Mouse (Mus musculus) MEL (cell line): Measurements from ENCODE around the gene Trim30a. TPM values are rescaled to one million over a fixed set of nuclear protein-coding genes. Genes with fewer than 3 reads are reported as not detected.
A peak's percentile ranks its signal among the peaks of the same experiment; 100 is the strongest.
"Not testable (repeated sequence)": the region's sequence is repeated elsewhere in the genome, so short reads cannot be mapped to it uniquely, and the experiment has no call there.

ENCODE experiments used
- DNase-seq: peaks from one replicate; pipeline ENCODE4 v3.0.0; 2011; ENCODE audit warnings: low read depth, low spot score
- H3K27ac ChIP-seq: 2 replicates; pipeline ENCODE4 v1.5.1; 2012; ENCODE audit warnings: low read depth, mild to moderate bottlenecking, control low read depth, low read length, moderate library complexity; ENCODE audit not compliant: control insufficient read depth
- H3K27me3 ChIP-seq, 2 experiments: fragments of 150-350 bp in 1 of 2; sonication (generic) in 1 of 2; 2 replicates each; pipeline ENCODE4 v1.6.1; 2012; ENCODE audit warnings: low read length in 2 of 2, mild to moderate bottlenecking in 2 of 2, improper control_type of control experiment in 1 of 2, moderate library complexity in 1 of 2; ENCODE audit not compliant: insufficient read depth in 2 of 2, control insufficient read depth in 1 of 2
- H3K36me3 ChIP-seq, 2 experiments: 2 replicates each; pipeline ENCODE4 v1.6.1; 2012 to 2014; ENCODE audit warnings: low read length in 2 of 2, improper control_type of control experiment in 1 of 2, inconsistent platforms in 1 of 2, mild to moderate bottlenecking in 1 of 2; ENCODE audit not compliant: insufficient read depth in 2 of 2, control insufficient read depth in 1 of 2
- H3K4me1 ChIP-seq, 2 experiments: fragments of 150-350 bp in 1 of 2; sonication (generic) in 1 of 2; 2 replicates each; pipeline ENCODE4 v1.6.1; 2012; ENCODE audit warnings: low read length in 2 of 2, improper control_type of control experiment in 1 of 2, mild to moderate bottlenecking in 1 of 2; ENCODE audit not compliant: insufficient read depth in 2 of 2, control insufficient read depth in 1 of 2
- H3K4me3 ChIP-seq, 2 experiments: fragments of 150-350 bp in 1 of 2; sonication (generic) in 1 of 2; 2 replicates each; pipeline ENCODE4 v1.5.1; 2012; ENCODE audit warnings: low read depth in 2 of 2, low read length in 2 of 2, mild to moderate bottlenecking in 2 of 2, moderate library complexity in 2 of 2, control low read depth in 1 of 2, improper control_type of control experiment in 1 of 2; ENCODE audit not compliant: control insufficient read depth in 1 of 2, insufficient read depth in 1 of 2
- H3K79me2 ChIP-seq: 2 replicates; pipeline ENCODE4 v1.6.1; 2012; ENCODE audit warnings: mild to moderate bottlenecking, low read length, moderate library complexity; ENCODE audit not compliant: control insufficient read depth, poor library complexity, insufficient read depth
- H3K9ac ChIP-seq: 2 replicates; pipeline ENCODE4 v1.6.1; 2012; ENCODE audit warnings: low read depth, mild to moderate bottlenecking, control low read depth, low read length, moderate library complexity; ENCODE audit not compliant: control insufficient read depth, poor library complexity, severe bottlenecking
- H3K9me3 ChIP-seq: fragments of 150-350 bp; sonication (generic); replicated peaks from 2 replicates; pipeline ENCODE4 v1.6.1; 2012; ENCODE audit warnings: mild to moderate bottlenecking, low read length, improper control_type of control experiment, moderate library complexity; ENCODE audit not compliant: insufficient read depth
- BHLHE40 ChIP-seq: IDR thresholded peaks from 2 replicates; pipeline ENCODE4 v1.6.1; 2012; ENCODE audit warnings: low read depth, mild to moderate bottlenecking, inconsistent platforms, low read length, improper control_type of control experiment, borderline replicate concordance
- CHD1 ChIP-seq: IDR thresholded peaks from 2 replicates; pipeline ENCODE4 v1.6.1; 2012; ENCODE audit warnings: low read depth, mild to moderate bottlenecking, inconsistent platforms, low read length, improper control_type of control experiment
- CTCF ChIP-seq, 3 experiments: IDR thresholded peaks in 2 of 3; conservative IDR thresholded peaks in 1 of 3; 2 replicates each; pipeline ENCODE4 v1.5.1; 2011 to 2012; ENCODE audit warnings: low read length in 3 of 3, low read depth in 2 of 3, mild to moderate bottlenecking in 2 of 3, improper control_type of control experiment in 1 of 3, inconsistent platforms in 1 of 3, mixed read lengths in 1 of 3, moderate library complexity in 1 of 3; ENCODE audit not compliant: control insufficient read depth in 1 of 3, insufficient read depth in 1 of 3, poor library complexity in 1 of 3, severe bottlenecking in 1 of 3
- E2F4 ChIP-seq: IDR thresholded peaks from 2 replicates; pipeline ENCODE4 v1.6.1; 2011; ENCODE audit warnings: low read depth, low read length, improper control_type of control experiment, borderline replicate concordance
- ETS1 ChIP-seq: IDR thresholded peaks from 2 replicates; pipeline ENCODE4 v1.6.1; 2012; ENCODE audit warnings: low read depth, mild to moderate bottlenecking, inconsistent platforms, low read length, improper control_type of control experiment, moderate library complexity
- GABPA ChIP-seq: IDR thresholded peaks from 2 replicates; pipeline ENCODE4 v1.6.1; 2012; ENCODE audit warnings: low read depth, mild to moderate bottlenecking, inconsistent platforms, low read length, improper control_type of control experiment, moderate library complexity
- GATA1 ChIP-seq: IDR thresholded peaks from 2 replicates; pipeline ENCODE4 v1.6.1; 2011; ENCODE audit warnings: low read depth, low read length, improper control_type of control experiment
- HCFC1 ChIP-seq: IDR thresholded peaks from 2 replicates; pipeline ENCODE4 v1.6.1; 2012; ENCODE audit warnings: low read depth, mild to moderate bottlenecking, inconsistent platforms, low read length, improper control_type of control experiment, moderate library complexity
- MAFK ChIP-seq: IDR thresholded peaks from 2 replicates; pipeline ENCODE4 v1.6.1; 2011; ENCODE audit warnings: low read depth, mild to moderate bottlenecking, low read length, improper control_type of control experiment, borderline replicate concordance
- MAX ChIP-seq: IDR thresholded peaks from 2 replicates; pipeline ENCODE4 v1.6.1; 2011; ENCODE audit warnings: low read length, improper control_type of control experiment
- MYC ChIP-seq: IDR thresholded peaks from 2 replicates; pipeline ENCODE4 v1.6.1; 2011; ENCODE audit warnings: low read depth, mild to moderate bottlenecking, low read length, improper control_type of control experiment, moderate library complexity
- NRF1 ChIP-seq: IDR thresholded peaks from 2 replicates; pipeline ENCODE4 v1.6.1; 2014; ENCODE audit warnings: low read depth, mild to moderate bottlenecking, inconsistent platforms, low read length, improper control_type of control experiment, moderate library complexity; ENCODE audit not compliant: poor library complexity, insufficient read depth, severe bottlenecking
- POLR2AphosphoS2 ChIP-seq: IDR thresholded peaks from 2 replicates; pipeline ENCODE4 v1.6.1; 2011; ENCODE audit warnings: low read length, improper control_type of control experiment
- SIN3A ChIP-seq: IDR thresholded peaks from 2 replicates; pipeline ENCODE4 v1.6.1; 2012; ENCODE audit warnings: low read length, improper control_type of control experiment, inconsistent platforms
- SMC3 ChIP-seq: IDR thresholded peaks from 2 replicates; pipeline ENCODE4 v1.6.1; 2011; ENCODE audit warnings: low read depth, low read length, improper control_type of control experiment
- TCF12 ChIP-seq: IDR thresholded peaks from 2 replicates; pipeline ENCODE4 v1.6.1; 2014; ENCODE audit warnings: low read depth, mild to moderate bottlenecking, inconsistent platforms, low read length, improper control_type of control experiment, moderate library complexity
- ZMIZ1 ChIP-seq: IDR thresholded peaks from 2 replicates; pipeline ENCODE4 v1.6.1; 2012; ENCODE audit warnings: low read depth, mild to moderate bottlenecking, inconsistent platforms, low read length, improper control_type of control experiment, moderate library complexity
- polyA plus RNA-seq, 2 experiments: library from polyadenylated mRNA; stranded (reverse) in 1 of 2; unstranded in 1 of 2; fragments of >175 nt in 1 of 2; fragments of >200 nt in 1 of 2; gene quantifications; 2 replicates each; pipeline versions ENCODE4 v1.2.1 to v1.2.4; 2012; ENCODE audit warnings: low replicate concordance in 2 of 2, low read depth in 1 of 2; ENCODE audit not compliant: insufficient read length in 2 of 2, insufficient read depth in 1 of 2, missing spikeins in 1 of 2
- total RNA-seq: library from RNA; depleted of rRNA; stranded (reverse); fragments of 300-350 nt; gene quantifications from 2 replicates; pipeline ENCODE4 v1.2.3, GENCODE M21; 2012; rRNA removed

The Trim30a gene
- total RNA-seq: 1.1 and 1.7 TPM in 2 replicates
- under 1 TPM in 1 of 2 experiments, not detected in 1; 0.45 TPM for polyA plus RNA-seq

DNA sequence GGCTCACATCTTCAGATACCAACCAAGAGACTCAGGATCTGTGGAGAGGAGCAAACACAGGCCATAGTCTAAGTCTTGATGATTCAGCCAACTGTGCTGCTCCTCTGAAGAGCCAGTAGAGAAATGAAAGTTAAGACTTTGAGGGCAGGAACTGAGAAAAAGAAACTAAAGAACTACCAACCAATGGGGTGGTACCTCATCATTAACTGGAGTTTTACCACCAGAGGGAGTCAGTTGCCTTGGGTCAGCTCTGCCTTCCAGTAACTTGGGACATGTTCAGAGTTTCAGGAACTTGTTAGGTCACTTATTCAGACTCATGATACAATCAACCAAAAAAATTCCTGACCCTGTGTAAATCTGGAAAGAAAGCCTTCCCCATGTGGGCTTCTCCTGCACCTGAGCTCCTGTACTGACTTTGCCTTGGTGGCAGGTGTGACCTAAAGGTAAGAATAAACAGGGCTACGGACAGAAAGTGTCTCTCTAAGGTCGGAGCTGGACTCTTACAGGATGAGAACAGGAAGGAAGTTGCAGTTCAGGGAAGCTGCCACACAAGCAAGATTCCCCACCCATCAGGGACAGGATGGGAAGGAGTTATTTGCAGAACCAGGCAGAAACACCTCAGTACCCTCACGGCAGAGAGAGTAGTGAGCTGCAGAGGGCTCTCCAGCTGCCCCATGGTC is at the start of gene Trim30a:
TSS of gene Trim30a (minus strand) at position 129 of the 680 bp plus-strand sequence.
- H3K4me1 ChIP-seq: no peaks in the 10 kb centered on the region
- H3K79me2 ChIP-seq: no peaks in the 10 kb centered on the region
- H3K4me3 ChIP-seq: peak within 1 kb of the TSS; percentile 51 to 54
- H3K36me3 ChIP-seq: no peaks in the 10 kb centered on the region
- peak within 1 kb of the TSS; percentile 17; the same call in 1 of the 2 replicates for H3K9ac ChIP-seq
- peak; percentile 46 for DNase-seq
- no peaks in the 10 kb centered on the region for H3K9me3 ChIP-seq
- H3K27ac ChIP-seq: no peak within 1 kb of the TSS; the same call in 1 of the 2 replicates
- H3K27me3 ChIP-seq: no peaks in the 10 kb centered on the region
- TF ChIP-seq SMC3 (peak; percentile 18; the same call in 1 of the 2 replicates), CHD1 (no peak), HCFC1 (0 out of 2 replicates have a peak, but pooled peaks have one; percentile 22), MYC (no peak), ETS1 (0 out of 2 replicates have a peak, but pooled peaks have one; percentile 15), GABPA (no peak), CTCF (IDR thresholded peaks at IDR 0.05 in 2 of 3, conservative IDR thresholded peaks at IDR 0.05 in 1 of 3; ENCODE audit: control insufficient read depth in 1 of 3, insufficient read depth in 1 of 3, low read depth in 2 of 3, low read length in 3 of 3, poor library complexity in 1 of 3, severe bottlenecking in 1 of 3) (peak in 1 of 3 experiments; percentile 34; a peak in 2 of 6 replicates), MAFK (no peak)

DNA sequence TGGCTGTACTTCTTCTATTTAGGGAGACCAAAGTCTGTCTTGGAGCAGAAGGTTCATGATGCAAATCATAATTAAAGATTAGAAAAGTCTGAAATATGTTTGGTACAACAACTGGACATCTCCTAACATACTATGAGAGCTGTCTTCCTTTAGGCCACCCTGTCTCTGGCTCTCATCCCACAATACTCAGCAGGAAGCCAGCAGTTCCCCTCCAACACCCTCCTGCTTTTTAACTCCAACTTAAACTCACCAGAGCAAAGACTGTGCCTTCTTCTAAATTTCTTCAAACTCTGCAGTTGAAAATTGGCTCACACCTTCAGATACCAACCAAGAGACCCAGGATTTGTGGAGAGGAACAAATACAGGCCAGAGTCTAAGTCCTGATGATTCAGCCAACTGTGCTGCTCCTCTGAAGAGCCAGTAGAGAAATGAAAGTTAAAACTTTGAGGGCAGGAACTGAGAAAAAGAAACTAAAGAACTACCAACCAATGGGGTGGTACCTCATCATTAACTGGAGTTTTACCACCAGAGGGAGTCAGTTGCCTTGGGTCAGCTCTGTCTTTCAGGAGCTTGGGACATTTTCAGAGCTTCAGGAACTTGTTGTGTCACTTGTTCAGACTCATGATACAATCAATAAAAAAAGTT is 42.5 kb upstream of the Trim30a start, which contains the start of gene Trim30d:
TSS of gene Trim30d (minus strand) at position 429 of the 645 bp plus-strand sequence.
- H3K9me3 ChIP-seq, H3K27ac ChIP-seq, H3K27me3 ChIP-seq, DNase-seq, H3K36me3 ChIP-seq, H3K79me2 ChIP-seq, H3K9ac ChIP-seq, H3K4me1 ChIP-seq, H3K4me3 ChIP-seq: not testable (repeated sequence)

DNA sequence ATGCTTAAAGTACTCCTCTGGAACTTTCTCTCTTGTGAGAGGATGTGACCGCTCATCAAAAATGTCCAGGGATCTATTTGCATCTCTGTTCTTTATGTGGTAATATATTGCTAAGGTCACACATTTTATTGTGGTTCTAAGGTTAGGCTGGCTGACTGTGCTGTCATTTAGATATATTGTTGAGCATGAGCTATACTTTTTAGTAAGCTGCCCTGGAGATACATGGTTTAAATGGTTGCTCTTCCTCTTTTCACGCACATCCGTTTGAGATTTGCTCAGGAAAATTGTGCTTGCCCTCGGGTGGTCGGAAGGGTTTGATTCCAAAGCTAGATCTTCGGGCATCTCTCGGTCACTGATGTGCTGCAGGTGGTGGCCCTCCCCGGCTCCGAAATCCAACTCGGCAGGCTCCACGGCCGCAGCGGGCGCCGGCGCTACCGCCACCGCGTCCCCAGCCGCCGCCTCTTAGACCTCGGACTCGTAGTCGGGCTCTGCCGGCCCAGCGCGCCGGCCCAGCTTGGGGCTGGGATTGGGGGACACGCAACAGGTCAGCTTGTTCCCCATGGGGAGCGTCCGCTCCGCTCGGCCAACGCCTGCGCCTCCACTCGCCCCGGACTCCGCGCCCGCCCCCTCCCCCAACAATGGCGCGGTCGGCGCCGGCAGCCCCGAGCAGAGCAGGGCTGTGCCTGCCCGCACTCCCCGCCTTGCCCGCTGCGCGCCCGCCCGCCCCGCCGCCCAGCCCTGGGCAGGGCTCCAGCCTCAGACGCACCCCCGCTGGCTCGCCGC is 36.8 kb upstream of the Trim30a start:
- no peaks in the 10 kb centered on the region for H3K36me3 ChIP-seq
- DNase-seq: no peak
- no peaks in the 10 kb centered on the region for H3K9me3 ChIP-seq
- no peak overlapping the region for H3K4me3 ChIP-seq
- no peaks in the 10 kb centered on the region for H3K4me1 ChIP-seq
- no peak for TF ChIP-seq NRF1
- TF ChIP-seq E2F4: no peak
- no peak for TF ChIP-seq MYC
- TF ChIP-seq ETS1: no peak
- TF ChIP-seq SIN3A: no peak
- TF ChIP-seq MAX: no peak
- no peak for TF ChIP-seq BHLHE40
- TF ChIP-seq POLR2AphosphoS2: no peak
- TF ChIP-seq TCF12: no peak
- no peak for TF ChIP-seq GATA1
- no peak for TF ChIP-seq ZMIZ1
- no peaks in the 10 kb centered on the region for H3K27me3 ChIP-seq
- H3K79me2 ChIP-seq: no peaks in the 10 kb centered on the region
- no peak overlapping the region for H3K9ac ChIP-seq
- no peak overlapping the region for H3K27ac ChIP-seq

DNA sequence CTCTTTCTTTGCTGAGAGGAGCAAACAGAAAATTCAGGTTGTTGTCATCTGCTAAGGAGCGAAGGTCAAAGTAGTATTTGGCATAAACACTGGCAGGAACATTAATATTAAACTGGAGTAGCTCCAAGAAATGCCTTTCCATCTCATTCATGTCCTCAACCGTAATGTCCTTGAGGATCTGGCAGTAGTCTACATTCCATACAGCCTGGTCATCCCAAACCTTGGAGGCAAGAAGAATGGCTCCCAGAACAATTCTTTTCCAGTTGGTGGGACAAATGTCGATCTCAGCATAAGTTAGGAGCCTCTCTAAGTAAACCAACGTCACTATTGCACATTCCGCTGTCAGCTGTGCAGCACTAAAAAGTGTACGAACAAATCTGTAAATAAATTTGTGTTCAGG is 36.2 kb upstream of the Trim30a start:
- not testable (repeated sequence) for DNase-seq, H3K27ac ChIP-seq, H3K9me3 ChIP-seq, H3K79me2 ChIP-seq, H3K27me3 ChIP-seq, H3K36me3 ChIP-seq, H3K9ac ChIP-seq, H3K4me3 ChIP-seq, H3K4me1 ChIP-seq
